Mouse (Mus musculus): ENCODE measurements around the gene Ppp2r3d. TPM values are rescaled to one million over a fixed set of nuclear protein-coding genes. Genes with fewer than 3 reads are reported as not detected.
A peak's percentile ranks its signal among the peaks of the same experiment; 100 is the strongest.
"Not testable (repeated sequence)": the region's sequence is repeated elsewhere in the genome, so short reads cannot be mapped to it uniquely, and the experiment has no call there.

The Ppp2r3d gene
- 17.4 and 18.3 TPM in 2 replicates for total RNA-seq (2012; rRNA removed)
- polyA plus RNA-seq (2012; ENCODE audit: insufficient read depth in 1 of 2, insufficient read length in 2 of 2, low read depth in 1 of 2, low replicate concordance in 2 of 2, missing spikeins in 1 of 2) = 10 to 100 TPM in 1 of 2 experiments, not detected in 1; 78.1 TPM

GRCm38 (mm10) chr9:124476096-124476902, at the start of gene Ppp2r3d:
Ppp2r3d (minus strand) TSS chr9:124476898.
- no peak within 1 kb of the TSS for H3K27ac ChIP-seq (ENCODE audit: control insufficient read depth, low read depth, low read length)
- DNase-seq (ENCODE audit: low read depth, low spot score) = peak; percentile 12
- H3K9ac ChIP-seq (ENCODE audit: control insufficient read depth, low read depth, low read length, poor library complexity, severe bottlenecking) = no peak within 1 kb of the TSS
- H3K36me3 ChIP-seq (ENCODE audit: control insufficient read depth in 1 of 2, insufficient read depth in 2 of 2, low read length in 2 of 2) = no peaks in the 10 kb centered on the region
- no peak within 1 kb of the TSS for H3K4me3 ChIP-seq (ENCODE audit: control insufficient read depth in 1 of 2, insufficient read depth in 1 of 2, low read depth in 2 of 2, low read length in 2 of 2)
- no peaks in the 10 kb centered on the region for H3K79me2 ChIP-seq (ENCODE audit: control insufficient read depth, insufficient read depth, low read length, poor library complexity)
- no peaks in the 10 kb centered on the region for H3K27me3 ChIP-seq (ENCODE audit: control insufficient read depth in 1 of 2, insufficient read depth in 2 of 2, low read length in 2 of 2)
- TF ChIP-seq ELF1 (IDR thresholded peaks at IDR 0.05; ENCODE audit: low read depth, low read length) (no peak), ZKSCAN1 (IDR thresholded peaks at IDR 0.05; ENCODE audit: low read depth, low read length) (no peak), JUND (IDR thresholded peaks at IDR 0.05; ENCODE audit: low read depth, low read length) (no peak), TAL1 (IDR thresholded peaks at IDR 0.05; ENCODE audit: low read length) (no peak), TCF12 (IDR thresholded peaks at IDR 0.05; ENCODE audit: low read depth, low read length) (no peak), SIN3A (IDR thresholded peaks at IDR 0.05; ENCODE audit: low read length) (no peak), E2F4 (IDR thresholded peaks at IDR 0.05; ENCODE audit: borderline replicate concordance, low read depth, low read length) (no peak), ETS1 (IDR thresholded peaks at IDR 0.05; ENCODE audit: low read depth, low read length) (no peak), MAFK (IDR thresholded peaks at IDR 0.05; ENCODE audit: borderline replicate concordance, low read depth, low read length) (no peak), USF2 (IDR thresholded peaks at IDR 0.05; ENCODE audit: borderline replicate concordance in 1 of 2, insufficient read depth in 1 of 2, low read depth in 1 of 2, low read length in 2 of 2) (no peak), MYB (IDR thresholded peaks at IDR 0.05; ENCODE audit: low read depth, low read length) (no peak), KAT2A (conservative IDR thresholded peaks at IDR 0.05; ENCODE audit: low read depth, low read length) (no peak), CTCF (IDR thresholded peaks at IDR 0.05 in 2 of 3, conservative IDR thresholded peaks at IDR 0.05 in 1 of 3; ENCODE audit: control insufficient read depth in 1 of 3, insufficient read depth in 1 of 3, low read depth in 2 of 3, low read length in 3 of 3, poor library complexity in 1 of 3, severe bottlenecking in 1 of 3) (no peak), MYC (IDR thresholded peaks at IDR 0.05; ENCODE audit: low read depth, low read length) (no peak), NELFE (IDR thresholded peaks at IDR 0.05; ENCODE audit: low read depth, low read length) (no peak), GATA1 (IDR thresholded peaks at IDR 0.05; ENCODE audit: low read depth, low read length) (no peak), ZMIZ1 (IDR thresholded peaks at IDR 0.05; ENCODE audit: low read depth, low read length) (no peak), ZC3H11A (IDR thresholded peaks at IDR 0.05; ENCODE audit: low read depth, low read length) (no peak), MXI1 (IDR thresholded peaks at IDR 0.05; ENCODE audit: low read depth, low read length) (no peak)
- no peaks in the 10 kb centered on the region for H3K4me1 ChIP-seq (ENCODE audit: control insufficient read depth in 1 of 2, insufficient read depth in 2 of 2, low read length in 2 of 2)
- no peaks in the 10 kb centered on the region for H3K9me3 ChIP-seq (replicated peaks; ENCODE audit: insufficient read depth, low read length)

DNA sequence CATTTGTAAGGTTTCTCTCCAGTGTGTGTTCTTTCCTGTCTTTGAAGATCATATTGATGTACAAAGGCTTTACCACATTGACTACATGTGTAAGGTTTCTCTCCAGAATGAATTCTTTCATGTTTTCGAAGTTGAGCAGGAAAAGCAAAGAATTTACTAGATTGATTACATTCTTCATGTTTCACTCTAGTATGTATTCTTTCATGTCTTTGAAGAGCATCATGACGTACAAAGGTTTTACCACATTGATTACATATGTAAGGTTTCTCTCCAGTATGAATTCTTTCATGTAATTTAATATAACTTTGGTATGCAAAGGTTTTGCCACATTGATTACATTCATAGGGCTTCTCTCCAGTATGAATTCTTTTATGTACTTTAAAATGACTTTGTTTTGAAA, 17.0 kb upstream of the Ppp2r3d start, which contains the start of gene Gm21836:
Gene Gm21836 (minus strand): TSS at position 101 of the 400 bp plus-strand sequence.
- not testable (repeated sequence) for H3K27ac ChIP-seq (ENCODE audit: control insufficient read depth, low read depth, low read length); H3K4me1 ChIP-seq (ENCODE audit: control insufficient read depth in 1 of 2, insufficient read depth in 2 of 2, low read length in 2 of 2); DNase-seq (ENCODE audit: low read depth, low spot score); H3K79me2 ChIP-seq (ENCODE audit: control insufficient read depth, insufficient read depth, low read length, poor library complexity); H3K9me3 ChIP-seq (replicated peaks; ENCODE audit: insufficient read depth, low read length); H3K27me3 ChIP-seq (ENCODE audit: control insufficient read depth in 1 of 2, insufficient read depth in 2 of 2, low read length in 2 of 2); H3K9ac ChIP-seq (ENCODE audit: control insufficient read depth, low read depth, low read length, poor library complexity, severe bottlenecking); H3K4me3 ChIP-seq (ENCODE audit: control insufficient read depth in 1 of 2, insufficient read depth in 1 of 2, low read depth in 2 of 2, low read length in 2 of 2); H3K36me3 ChIP-seq (ENCODE audit: control insufficient read depth in 1 of 2, insufficient read depth in 2 of 2, low read length in 2 of 2)

DNA sequence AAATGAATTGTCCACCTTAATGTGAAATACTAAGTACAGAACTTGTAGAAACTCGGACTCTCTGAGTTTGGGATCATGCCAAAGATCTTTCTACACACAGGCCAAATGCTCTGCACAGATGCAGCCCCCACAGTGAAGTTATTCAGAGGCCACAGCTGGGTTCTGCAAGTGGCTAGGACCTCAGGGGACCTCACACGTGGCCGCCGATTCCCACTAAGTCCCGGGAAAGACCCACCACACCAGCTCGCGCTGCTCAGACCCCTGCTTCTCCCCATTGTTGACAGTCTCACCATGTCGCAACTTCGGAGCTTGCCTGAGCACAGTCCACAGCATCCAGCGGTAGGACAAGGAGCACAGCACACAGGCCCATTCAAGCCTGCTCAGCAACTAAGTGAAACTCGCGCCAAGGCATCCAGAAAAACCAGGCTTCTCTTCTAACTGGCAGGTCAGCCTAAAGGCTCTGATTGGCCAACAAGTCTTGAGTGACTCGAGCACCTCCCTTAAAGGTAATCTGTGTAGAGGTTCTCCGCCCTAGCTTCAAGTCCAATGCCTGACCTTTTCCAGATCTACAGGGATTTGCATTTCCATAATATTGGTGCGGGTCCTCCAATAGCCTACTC, 3.8 kb upstream of the Ppp2r3d start:
- not testable (repeated sequence) for H3K9ac ChIP-seq (ENCODE audit: control insufficient read depth, low read depth, low read length, poor library complexity, severe bottlenecking); H3K27me3 ChIP-seq (ENCODE audit: control insufficient read depth in 1 of 2, insufficient read depth in 2 of 2, low read length in 2 of 2); H3K36me3 ChIP-seq (ENCODE audit: control insufficient read depth in 1 of 2, insufficient read depth in 2 of 2, low read length in 2 of 2); H3K4me3 ChIP-seq (ENCODE audit: control insufficient read depth in 1 of 2, insufficient read depth in 1 of 2, low read depth in 2 of 2, low read length in 2 of 2); H3K27ac ChIP-seq (ENCODE audit: control insufficient read depth, low read depth, low read length); H3K9me3 ChIP-seq (replicated peaks; ENCODE audit: insufficient read depth, low read length); H3K79me2 ChIP-seq (ENCODE audit: control insufficient read depth, insufficient read depth, low read length, poor library complexity); H3K4me1 ChIP-seq (ENCODE audit: control insufficient read depth in 1 of 2, insufficient read depth in 2 of 2, low read length in 2 of 2); DNase-seq (ENCODE audit: low read depth, low spot score)

Measured in MEL (cell line).